Mouse (Mus musculus): ENCODE results near the gene Gm20388. TPM values are rescaled to one million over a fixed set of nuclear protein-coding genes. Genes with fewer than 3 reads are reported as not detected.
A peak's percentile ranks its signal among the peaks of the same experiment; 100 is the strongest.

Gene Gm20388
- polyA plus RNA-seq, 1 experiment from 2014 or later = not detected

GRCm38 (mm10) chr8:120622161-120622560, 711.5 kb downstream of the Gm20388 start:
- 74% methylated on average over 14 of the region's 14 CpGs for WGBS
- Histone ChIP-seq H3K4me2 (replicated peaks) (no peak overlapping the region), H3K9me3 (peaks cover 4% of the 10 kb centered on the region; the same call in 1 of the 2 replicates), H3K4me1 (peaks cover 12% of the 10 kb centered on the region), H3K9ac (no peak overlapping the region), H3K4me3 (no peak overlapping the region), H3K27ac (no peak overlapping the region), H3K36me3 (no peaks in the 10 kb centered on the region), H3K27me3 (no peaks in the 10 kb centered on the region)
- ATAC-seq (ENCODE audit: insufficient number of reproducible peaks, insufficient read depth, low FRiP score, low TSS enrichment) = no peak

DNA sequence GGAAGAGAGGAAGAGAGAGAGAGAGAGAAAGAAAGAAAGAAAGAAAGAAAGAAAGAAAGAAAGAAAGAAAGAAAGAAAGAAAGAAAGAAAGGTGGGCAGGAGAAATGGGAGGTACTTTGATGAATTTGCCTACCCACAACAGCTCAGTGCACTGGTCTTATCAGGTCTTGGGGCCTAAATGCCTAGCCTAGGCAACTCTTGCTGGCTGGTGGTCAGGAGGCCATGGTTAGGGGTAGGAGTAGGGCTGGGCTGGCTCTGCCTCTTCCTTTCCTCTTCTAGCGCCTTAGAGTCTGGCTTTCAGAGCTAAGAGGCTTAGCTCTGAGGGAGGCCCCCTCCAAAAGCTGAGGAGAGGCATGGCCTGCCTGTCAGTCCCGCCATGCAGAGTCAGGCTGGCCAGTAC, 713.0 kb downstream of the Gm20388 start:
- no peak overlapping the region for H3K4me3 ChIP-seq
- H3K27ac ChIP-seq = no peak overlapping the region
- no peak overlapping the region for H3K4me2 ChIP-seq (replicated peaks)
- H3K9me3 ChIP-seq = peaks cover 4% of the 10 kb centered on the region; the same call in 1 of the 2 replicates
- H3K36me3 ChIP-seq = no peaks in the 10 kb centered on the region
- 0 out of 2 replicates have a peak, but pooled peaks cover 8% of the 10 kb centered on the region for H3K4me1 ChIP-seq
- ATAC-seq (ENCODE audit: insufficient number of reproducible peaks, insufficient read depth, low FRiP score, low TSS enrichment) = no peak
- no peaks in the 10 kb centered on the region for H3K27me3 ChIP-seq
- WGBS = 28% methylated on average over 2 of the region's 2 CpGs
- no peak overlapping the region for H3K9ac ChIP-seq

- 59% methylated on average over 11 of the region's 11 CpGs for WGBS
- H3K36me3 ChIP-seq = no peaks in the 10 kb centered on the region
- no peaks in the 10 kb centered on the region for H3K27me3 ChIP-seq
- H3K27ac ChIP-seq = no peak overlapping the region
- H3K4me3 ChIP-seq = no peak overlapping the region
- H3K9me3 ChIP-seq = peaks cover 4% of the 10 kb centered on the region; the same call in 1 of the 2 replicates
- H3K4me2 ChIP-seq (replicated peaks) = no peak overlapping the region
- 0 out of 2 replicates have a peak, but pooled peaks cover 3% of the 10 kb centered on the region for H3K4me1 ChIP-seq
- no peak overlapping the region for H3K9ac ChIP-seq
- ATAC-seq (ENCODE audit: insufficient number of reproducible peaks, insufficient read depth, low FRiP score, low TSS enrichment) = no peak
These were observed 715.8 kb downstream of the Gm20388 start for GRCm38 (mm10) chr8:120626461-120626860.

DNA sequence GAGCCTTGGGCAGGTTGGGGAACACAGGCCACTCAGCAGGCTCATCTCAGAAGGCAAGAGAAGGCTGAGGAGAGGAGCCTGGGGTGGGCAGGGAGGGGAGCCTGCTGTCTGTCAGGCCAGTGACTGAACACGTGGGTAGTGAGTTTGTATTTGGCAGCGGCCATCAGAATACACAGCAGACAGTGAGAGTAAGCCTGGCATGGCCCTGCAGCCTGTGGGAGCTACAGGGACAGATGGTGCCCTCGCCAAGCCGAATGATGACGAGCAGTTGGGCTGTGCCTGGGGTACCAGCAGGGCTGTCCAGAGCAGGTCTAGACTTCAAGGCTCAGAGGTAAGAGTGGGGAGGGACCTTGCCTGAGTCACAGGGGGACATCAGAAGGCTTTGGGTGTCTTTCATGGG, 716.7 kb downstream of the Gm20388 start:
- H3K27ac ChIP-seq = no peak overlapping the region
- no peaks in the 10 kb centered on the region for H3K27me3 ChIP-seq
- WGBS = 86% methylated on average over 5 of the region's 5 CpGs
- no peak overlapping the region for H3K4me2 ChIP-seq (replicated peaks)
- no peak for ATAC-seq (ENCODE audit: insufficient number of reproducible peaks, insufficient read depth, low FRiP score, low TSS enrichment)
- H3K9ac ChIP-seq = no peak overlapping the region
- H3K36me3 ChIP-seq = no peaks in the 10 kb centered on the region
- H3K4me1 ChIP-seq = 0 out of 2 replicates have a peak, but pooled peaks cover 3% of the 10 kb centered on the region
- H3K4me3 ChIP-seq = no peak overlapping the region
- peaks cover 4% of the 10 kb centered on the region; the same call in 1 of the 2 replicates for H3K9me3 ChIP-seq

DNA sequence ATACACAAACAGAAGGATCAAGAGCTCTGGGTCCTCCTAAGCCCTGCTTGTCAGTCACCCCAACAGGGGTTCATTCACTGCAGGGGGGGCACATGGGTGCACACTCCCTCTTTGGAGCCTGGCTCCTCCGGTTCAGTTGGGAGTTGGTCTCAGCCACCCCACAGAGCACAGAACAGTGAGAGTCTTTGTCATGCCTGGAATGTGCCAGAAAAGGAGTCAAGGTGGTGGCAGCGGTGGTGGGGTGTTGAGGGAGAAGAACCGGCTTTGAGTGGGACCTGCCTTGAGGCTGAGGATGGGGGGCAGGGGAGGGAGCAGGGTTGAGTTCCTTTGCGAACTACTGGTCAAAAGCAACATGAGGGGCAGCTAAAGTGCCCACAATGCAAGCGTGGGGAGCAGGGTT, 719.4 kb downstream of the Gm20388 start:
- H3K27me3 ChIP-seq = peaks cover 24% of the 10 kb centered on the region
- H3K9ac ChIP-seq = no peak overlapping the region
- no peak overlapping the region for H3K4me2 ChIP-seq (replicated peaks)
- no peak for ATAC-seq (ENCODE audit: insufficient number of reproducible peaks, insufficient read depth, low FRiP score, low TSS enrichment)
- H3K4me3 ChIP-seq = no peak overlapping the region
- WGBS = 25% methylated on average over 5 of the region's 5 CpGs
- no peaks in the 10 kb centered on the region for H3K36me3 ChIP-seq
- no peak overlapping the region for H3K27ac ChIP-seq
- H3K9me3 ChIP-seq = peaks cover 10% of the 10 kb centered on the region; the same call in 1 of the 2 replicates
- H3K4me1 ChIP-seq = peaks cover 10% of the 10 kb centered on the region; the same call in 1 of the 2 replicates

DNA sequence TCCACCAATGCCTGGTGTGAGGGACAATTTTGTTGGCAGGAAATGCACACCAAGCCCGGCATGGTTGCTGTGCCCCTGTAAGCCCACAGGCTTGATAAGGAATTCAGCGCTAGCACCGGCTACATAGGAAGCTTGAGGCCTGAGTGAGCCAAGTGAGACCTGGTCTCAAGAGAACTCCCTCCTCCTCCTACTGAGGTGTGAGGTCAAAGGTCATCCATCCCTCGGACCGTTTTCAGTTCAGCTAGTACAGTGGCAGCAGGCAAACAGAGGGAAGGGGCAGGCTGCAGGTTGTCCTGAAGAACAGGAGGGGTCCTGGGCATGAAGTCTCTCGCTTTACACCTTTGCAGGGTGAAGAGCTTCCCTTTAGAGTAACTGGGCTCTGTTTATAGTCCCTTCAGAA, 720.2 kb downstream of the Gm20388 start:
- Histone ChIP-seq H3K27me3 (peaks cover 25% of the 10 kb centered on the region), H3K4me2 (replicated peaks) (no peak overlapping the region), H3K4me3 (no peak overlapping the region), H3K9me3 (peaks cover 6% of the 10 kb centered on the region; the same call in 1 of the 2 replicates), H3K36me3 (no peaks in the 10 kb centered on the region), H3K9ac (no peak overlapping the region), H3K27ac (no peak overlapping the region), H3K4me1 (peaks cover 10% of the 10 kb centered on the region; the same call in 1 of the 2 replicates)
- ATAC-seq (ENCODE audit: insufficient number of reproducible peaks, insufficient read depth, low FRiP score, low TSS enrichment) = no peak
- WGBS = 50% methylated on average over 6 of the region's 6 CpGs

DNA sequence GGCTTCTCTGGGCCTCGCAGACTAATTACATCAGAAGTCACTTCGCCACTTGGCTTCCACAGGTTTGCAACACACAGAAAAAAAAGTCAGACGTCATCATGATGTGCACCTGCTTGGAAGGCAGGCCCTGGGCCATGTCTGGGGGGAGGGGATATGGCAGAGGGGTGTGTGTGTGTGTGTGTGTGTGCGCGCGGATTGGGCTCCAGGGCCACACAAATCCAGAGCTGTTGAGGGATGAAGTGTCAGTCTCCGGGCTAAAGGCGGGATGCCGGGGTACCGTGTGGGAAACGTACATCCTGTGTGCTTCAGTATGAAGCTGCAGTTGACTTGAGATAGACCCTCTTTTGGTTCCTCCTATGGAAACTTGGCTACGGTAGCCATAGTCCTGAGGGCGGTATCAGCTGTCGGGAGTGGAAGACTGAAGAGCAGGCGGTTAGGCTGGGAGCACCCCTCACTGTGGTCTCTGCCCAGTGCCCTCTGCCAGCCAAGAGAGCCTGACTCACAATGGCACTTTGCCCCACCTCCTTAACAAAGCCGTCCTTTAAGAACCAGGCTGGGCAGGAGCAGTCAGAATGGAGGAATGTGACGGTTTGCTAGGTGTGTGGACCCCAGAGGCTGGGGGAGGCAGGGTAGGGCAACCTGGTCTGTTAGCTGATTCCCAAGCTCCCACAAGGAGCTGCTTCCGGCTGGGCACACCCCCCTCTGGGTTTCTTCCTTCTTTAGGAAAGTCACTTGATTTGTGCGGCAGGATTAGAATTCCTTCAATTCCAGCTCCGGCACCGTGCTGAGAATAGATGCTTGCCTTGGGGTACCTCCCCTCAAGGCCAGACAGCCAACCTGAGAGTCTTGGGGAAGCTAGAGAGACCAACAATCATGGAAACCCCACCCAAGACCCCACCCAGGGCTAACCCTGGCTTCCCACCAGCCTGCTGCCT, 721.1 kb downstream of the Gm20388 start:
- Histone ChIP-seq H3K4me3 (no peak overlapping the region), H3K9ac (no peak overlapping the region), H3K9me3 (peaks cover 6% of the 10 kb centered on the region; the same call in 1 of the 2 replicates), H3K27me3 (peaks cover 25% of the 10 kb centered on the region), H3K4me2 (replicated peaks) (no peak overlapping the region), H3K4me1 (peaks cover 10% of the 10 kb centered on the region; the same call in 1 of the 2 replicates), H3K27ac (no peak overlapping the region), H3K36me3 (no peaks in the 10 kb centered on the region)
- no peak for ATAC-seq (ENCODE audit: insufficient number of reproducible peaks, insufficient read depth, low FRiP score, low TSS enrichment)
- WGBS = 76% methylated on average over 21 of the region's 21 CpGs

DNA sequence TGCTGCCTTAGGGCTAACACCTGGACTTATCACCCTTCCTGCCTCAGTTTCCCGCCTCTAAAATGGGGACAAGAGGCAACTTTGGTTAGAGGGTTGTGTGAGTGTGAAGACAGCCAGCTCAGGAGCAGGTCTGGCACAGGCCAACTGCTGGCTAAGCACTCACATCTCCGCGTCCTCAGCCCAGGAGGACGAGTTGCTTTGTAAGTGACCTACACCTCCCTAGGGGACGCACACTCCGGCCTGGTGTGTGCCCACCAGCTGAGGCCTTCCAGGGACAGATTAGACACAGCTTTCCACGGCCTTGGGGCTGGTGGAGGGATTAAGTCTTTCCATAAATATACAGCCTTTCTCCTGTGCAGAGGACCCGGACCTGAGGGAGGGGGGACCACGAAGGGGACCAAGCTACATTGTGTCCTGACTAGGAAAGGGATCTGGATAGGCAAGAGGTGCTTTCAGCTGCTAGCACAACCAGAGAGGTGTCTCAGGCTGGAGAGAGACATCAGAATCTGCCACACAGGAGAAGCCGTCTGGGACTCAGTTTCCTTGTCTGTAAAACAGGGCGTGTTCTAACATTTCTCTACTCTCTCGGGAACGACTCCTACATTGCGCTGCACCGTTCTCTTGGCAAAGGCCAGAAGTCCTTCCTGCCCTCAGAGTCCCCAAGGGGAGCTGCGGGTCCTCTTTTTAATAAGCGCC, 722.5 kb downstream of the Gm20388 start:
- H3K9ac ChIP-seq = no peak overlapping the region
- no peaks in the 10 kb centered on the region for H3K36me3 ChIP-seq
- H3K27me3 ChIP-seq = peaks cover 25% of the 10 kb centered on the region
- WGBS = 27% methylated on average over 17 of the region's 17 CpGs
- H3K4me2 ChIP-seq (replicated peaks) = peak overlapping the region; percentile 96
- H3K4me1 ChIP-seq = peaks cover 10% of the 10 kb centered on the region; the same call in 1 of the 2 replicates
- ATAC-seq (ENCODE audit: insufficient number of reproducible peaks, insufficient read depth, low FRiP score, low TSS enrichment) = 0 out of 2 replicates have a peak, but pooled peaks have one; percentile 2
- peak overlapping the region; percentile 64; the same call in 1 of the 2 replicates for H3K4me3 ChIP-seq
- no peak overlapping the region for H3K27ac ChIP-seq
- peaks cover 6% of the 10 kb centered on the region; the same call in 1 of the 2 replicates for H3K9me3 ChIP-seq

DNA sequence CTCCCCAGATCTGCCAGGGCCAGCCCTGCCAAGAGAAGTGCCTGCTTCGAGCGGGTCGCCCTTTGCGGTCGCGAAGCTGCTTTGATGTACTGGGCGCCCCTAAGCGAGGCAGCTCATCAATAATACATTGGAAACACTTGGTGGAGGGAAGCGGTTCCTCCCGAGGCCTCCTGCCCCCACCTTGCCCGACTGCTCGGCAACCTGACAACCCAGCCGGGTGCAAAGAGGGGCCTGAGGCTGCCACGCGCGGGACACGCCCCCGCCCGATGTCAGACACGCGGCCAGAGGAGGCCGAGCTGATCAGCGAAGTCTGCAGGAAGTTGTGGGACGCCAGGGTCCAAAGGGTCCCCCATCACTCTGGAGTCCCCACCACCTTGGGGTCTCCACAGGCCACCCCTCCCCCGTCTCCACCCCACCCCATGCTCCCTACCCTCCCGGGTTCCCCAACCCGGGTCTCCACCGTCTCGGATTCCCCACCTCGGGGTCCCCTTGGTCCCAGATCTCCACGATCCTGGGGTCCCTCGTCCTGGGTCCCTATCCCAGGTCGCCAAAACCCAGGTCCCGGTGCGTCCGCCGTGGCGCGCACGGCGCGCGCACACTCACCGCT, 723.1 kb downstream of the Gm20388 start:
- Histone ChIP-seq H3K4me3 (peak overlapping the region; percentile 64), H3K27me3 (peaks cover 25% of the 10 kb centered on the region), H3K27ac (no peak overlapping the region), H3K4me2 (replicated peaks) (peak overlapping the region; percentile 96), H3K4me1 (peaks cover 10% of the 10 kb centered on the region; the same call in 1 of the 2 replicates), H3K9ac (peak overlapping the region; percentile 67), H3K36me3 (no peaks in the 10 kb centered on the region), H3K9me3 (peaks cover 6% of the 10 kb centered on the region; the same call in 1 of the 2 replicates)
- ATAC-seq (ENCODE audit: insufficient number of reproducible peaks, insufficient read depth, low FRiP score, low TSS enrichment) = 0 out of 2 replicates have a peak, but pooled peaks have one; percentile 52
- under 1% methylated on average over 44 of the region's 44 CpGs for WGBS

GRCm38 (mm10) chr8:120634329-120634839, 723.7 kb downstream of the Gm20388 start:
- H3K27ac ChIP-seq = no peak overlapping the region
- peak overlapping the region; percentile 64 for H3K4me3 ChIP-seq
- peaks cover 6% of the 10 kb centered on the region; the same call in 1 of the 2 replicates for H3K9me3 ChIP-seq
- H3K9ac ChIP-seq = peak overlapping the region; percentile 67
- under 1% methylated on average over 40 of the region's 42 CpGs for WGBS
- H3K4me2 ChIP-seq (replicated peaks) = peak overlapping the region; percentile 96
- H3K27me3 ChIP-seq = peaks cover 25% of the 10 kb centered on the region
- no peak for ATAC-seq (ENCODE audit: insufficient number of reproducible peaks, insufficient read depth, low FRiP score, low TSS enrichment)
- no peaks in the 10 kb centered on the region for H3K36me3 ChIP-seq
- H3K4me1 ChIP-seq = peaks cover 10% of the 10 kb centered on the region; the same call in 1 of the 2 replicates

DNA sequence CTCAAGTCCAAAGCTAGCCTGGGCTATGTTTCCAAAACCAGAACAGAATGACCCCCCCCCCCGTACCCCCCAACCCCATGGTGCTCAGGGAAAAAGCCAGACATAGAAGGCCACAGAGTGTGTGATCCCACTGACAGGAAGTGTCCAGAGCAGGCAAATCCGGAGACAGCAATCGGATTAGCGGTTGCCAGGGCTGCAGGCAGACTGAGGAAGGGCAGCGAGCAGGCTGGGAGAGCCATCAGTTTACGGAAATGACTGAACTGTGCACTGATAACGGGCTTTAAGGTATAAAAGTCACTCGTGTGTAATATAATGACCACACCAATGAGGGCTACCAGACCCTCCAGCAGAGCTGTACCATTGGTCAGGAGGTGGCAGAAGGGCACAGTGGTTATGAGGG, 730.6 kb downstream of the Gm20388 start:
- H3K36me3 ChIP-seq = no peaks in the 10 kb centered on the region

More for the DNA sequence above, 730.6 kb downstream of the Gm20388 start:
- no peak for ATAC-seq (ENCODE audit: insufficient number of reproducible peaks, insufficient read depth, low FRiP score, low TSS enrichment)
- H3K27ac ChIP-seq = no peak overlapping the region
- no peaks in the 10 kb centered on the region for H3K9me3 ChIP-seq
- no peaks in the 10 kb centered on the region for H3K4me1 ChIP-seq
- H3K4me2 ChIP-seq (replicated peaks) = no peak overlapping the region
- H3K4me3 ChIP-seq = no peak overlapping the region
- WGBS = 32% methylated on average over 8 of the region's 8 CpGs
- H3K27me3 ChIP-seq = no peaks in the 10 kb centered on the region
- no peak overlapping the region for H3K9ac ChIP-seq
